Mouse (Mus musculus): ENCODE data around the gene Col4a3. TPM values are rescaled to one million over a fixed set of nuclear protein-coding genes. Genes with fewer than 3 reads are reported as not detected.

Gene Col4a3
- polyA plus RNA-seq, 1 experiment from 2014 or later, result 0.16 TPM

- Histone ChIP-seq H3K27ac (ENCODE audit: low read length) (no peak overlapping the region), H3K27me3 (replicated peaks; ENCODE audit: control insufficient read depth, insufficient read depth, low read length) (no peaks in the 10 kb centered on the region), H3K4me3 (ENCODE audit: low read length) (peak overlapping the region; percentile 46), H3K9ac (ENCODE audit: low read depth, low read length) (no peak overlapping the region), H3K36me3 (ENCODE audit: control insufficient read depth, insufficient read depth, low read length) (no peaks in the 10 kb centered on the region), H3K9me3 (ENCODE audit: control insufficient read depth, low read length) (no peaks in the 10 kb centered on the region), H3K4me1 (ENCODE audit: control insufficient read depth, insufficient read depth, low read length) (no peaks in the 10 kb centered on the region), H3K4me2 (ENCODE audit: low read depth, low read length) (peak overlapping the region; percentile 59)
- no peak for ATAC-seq
- 23% methylated on average over 18 of the region's 18 CpGs for WGBS
Measured at GRCm38 (mm10) chr1:82641316-82641987, 54.7 kb downstream of the Col4a3 start.

GRCm38 (mm10) chr1:82647989-82648388 is 61.3 kb downstream of the Col4a3 start:
- no peak overlapping the region for H3K4me3 ChIP-seq (ENCODE audit: low read length)
- H3K9ac ChIP-seq (ENCODE audit: low read depth, low read length), result no peak overlapping the region
- no peak overlapping the region for H3K4me2 ChIP-seq (ENCODE audit: low read depth, low read length)
- no peak overlapping the region for H3K27ac ChIP-seq (ENCODE audit: low read length)
- no peaks in the 10 kb centered on the region for H3K9me3 ChIP-seq (ENCODE audit: control insufficient read depth, low read length)
- WGBS, result 47% methylated on average over 10 of the region's 10 CpGs
- H3K4me1 ChIP-seq (ENCODE audit: control insufficient read depth, insufficient read depth, low read length), result no peaks in the 10 kb centered on the region
- no peak for ATAC-seq
- no peaks in the 10 kb centered on the region for H3K36me3 ChIP-seq (ENCODE audit: control insufficient read depth, insufficient read depth, low read length)
- no peaks in the 10 kb centered on the region for H3K27me3 ChIP-seq (replicated peaks; ENCODE audit: control insufficient read depth, insufficient read depth, low read length)

GRCm38 (mm10) chr1:82650868-82651267 is 64.1 kb downstream of the Col4a3 start:
- H3K27ac ChIP-seq (ENCODE audit: low read length), result no peak overlapping the region
- H3K9ac ChIP-seq (ENCODE audit: low read depth, low read length), result no peak overlapping the region
- H3K36me3 ChIP-seq (ENCODE audit: control insufficient read depth, insufficient read depth, low read length), result no peaks in the 10 kb centered on the region
- no peaks in the 10 kb centered on the region for H3K27me3 ChIP-seq (replicated peaks; ENCODE audit: control insufficient read depth, insufficient read depth, low read length)
- no peak overlapping the region for H3K4me2 ChIP-seq (ENCODE audit: low read depth, low read length)
- H3K4me1 ChIP-seq (ENCODE audit: control insufficient read depth, insufficient read depth, low read length), result no peaks in the 10 kb centered on the region
- WGBS, result 89% methylated on average over 4 of the region's 4 CpGs
- H3K4me3 ChIP-seq (ENCODE audit: low read length), result no peak overlapping the region
- no peaks in the 10 kb centered on the region for H3K9me3 ChIP-seq (ENCODE audit: control insufficient read depth, low read length)
- no peak for ATAC-seq

GRCm38 (mm10) chr1:82654046-82654445 is 67.3 kb downstream of the Col4a3 start:
- ATAC-seq, result no peak
- 61% methylated on average over 7 of the region's 7 CpGs for WGBS
- Histone ChIP-seq H3K27ac (ENCODE audit: low read length) (no peak overlapping the region), H3K4me1 (ENCODE audit: control insufficient read depth, insufficient read depth, low read length) (no peaks in the 10 kb centered on the region), H3K9me3 (ENCODE audit: control insufficient read depth, low read length) (no peaks in the 10 kb centered on the region), H3K36me3 (ENCODE audit: control insufficient read depth, insufficient read depth, low read length) (no peaks in the 10 kb centered on the region), H3K27me3 (replicated peaks; ENCODE audit: control insufficient read depth, insufficient read depth, low read length) (no peaks in the 10 kb centered on the region), H3K4me2 (ENCODE audit: low read depth, low read length) (no peak overlapping the region), H3K4me3 (ENCODE audit: low read length) (no peak overlapping the region), H3K9ac (ENCODE audit: low read depth, low read length) (no peak overlapping the region)

GRCm38 (mm10) chr1:82656452-82656851 is 69.7 kb downstream of the Col4a3 start:
- no peak for ATAC-seq
- Histone ChIP-seq H3K27me3 (replicated peaks; ENCODE audit: control insufficient read depth, insufficient read depth, low read length) (no peaks in the 10 kb centered on the region), H3K9me3 (ENCODE audit: control insufficient read depth, low read length) (no peaks in the 10 kb centered on the region), H3K4me2 (ENCODE audit: low read depth, low read length) (no peak overlapping the region), H3K27ac (ENCODE audit: low read length) (no peak overlapping the region), H3K4me1 (ENCODE audit: control insufficient read depth, insufficient read depth, low read length) (no peaks in the 10 kb centered on the region), H3K36me3 (ENCODE audit: control insufficient read depth, insufficient read depth, low read length) (no peaks in the 10 kb centered on the region), H3K9ac (ENCODE audit: low read depth, low read length) (no peak overlapping the region), H3K4me3 (ENCODE audit: low read length) (no peak overlapping the region)
- WGBS, result 66% methylated on average over 3 of the region's 3 CpGs

GRCm38 (mm10) chr1:82662269-82662668 is 75.5 kb downstream of the Col4a3 start:
- H3K9me3 ChIP-seq (ENCODE audit: control insufficient read depth, low read length), result no peaks in the 10 kb centered on the region
- WGBS, result 80% methylated on average over 2 of the region's 2 CpGs
- no peak overlapping the region for H3K9ac ChIP-seq (ENCODE audit: low read depth, low read length)
- no peaks in the 10 kb centered on the region for H3K4me1 ChIP-seq (ENCODE audit: control insufficient read depth, insufficient read depth, low read length)
- H3K4me2 ChIP-seq (ENCODE audit: low read depth, low read length), result no peak overlapping the region
- no peak for ATAC-seq
- H3K27me3 ChIP-seq (replicated peaks; ENCODE audit: control insufficient read depth, insufficient read depth, low read length), result no peaks in the 10 kb centered on the region
- no peak overlapping the region for H3K4me3 ChIP-seq (ENCODE audit: low read length)
- H3K36me3 ChIP-seq (ENCODE audit: control insufficient read depth, insufficient read depth, low read length), result no peaks in the 10 kb centered on the region
- no peak overlapping the region for H3K27ac ChIP-seq (ENCODE audit: low read length)

- no peak overlapping the region for H3K4me3 ChIP-seq (ENCODE audit: low read length)
- H3K27me3 ChIP-seq (replicated peaks; ENCODE audit: control insufficient read depth, insufficient read depth, low read length), result no peaks in the 10 kb centered on the region
- no peaks in the 10 kb centered on the region for H3K4me1 ChIP-seq (ENCODE audit: control insufficient read depth, insufficient read depth, low read length)
- WGBS, result 17% methylated on average over 2 of the region's 2 CpGs
- no peaks in the 10 kb centered on the region for H3K9me3 ChIP-seq (ENCODE audit: control insufficient read depth, low read length)
- no peak overlapping the region for H3K4me2 ChIP-seq (ENCODE audit: low read depth, low read length)
- H3K36me3 ChIP-seq (ENCODE audit: control insufficient read depth, insufficient read depth, low read length), result no peaks in the 10 kb centered on the region
- ATAC-seq, result no peak
- H3K27ac ChIP-seq (ENCODE audit: low read length), result no peak overlapping the region
- H3K9ac ChIP-seq (ENCODE audit: low read depth, low read length), result no peak overlapping the region
Measured at GRCm38 (mm10) chr1:82663522-82663921, 76.8 kb downstream of the Col4a3 start.

- WGBS, result 78% methylated on average over 5 of the region's 5 CpGs
- no peak overlapping the region for H3K27ac ChIP-seq (ENCODE audit: low read length)
- H3K4me2 ChIP-seq (ENCODE audit: low read depth, low read length), result no peak overlapping the region
- no peak overlapping the region for H3K9ac ChIP-seq (ENCODE audit: low read depth, low read length)
- no peaks in the 10 kb centered on the region for H3K27me3 ChIP-seq (replicated peaks; ENCODE audit: control insufficient read depth, insufficient read depth, low read length)
- no peak for ATAC-seq
- H3K9me3 ChIP-seq (ENCODE audit: control insufficient read depth, low read length), result no peaks in the 10 kb centered on the region
- H3K36me3 ChIP-seq (ENCODE audit: control insufficient read depth, insufficient read depth, low read length), result no peaks in the 10 kb centered on the region
- no peak overlapping the region for H3K4me3 ChIP-seq (ENCODE audit: low read length)
- no peaks in the 10 kb centered on the region for H3K4me1 ChIP-seq (ENCODE audit: control insufficient read depth, insufficient read depth, low read length)
Measured at GRCm38 (mm10) chr1:82686328-82686727, 99.6 kb downstream of the Col4a3 start.

GRCm38 (mm10) chr1:82686866-82687265 is 100.1 kb downstream of the Col4a3 start:
- no peaks in the 10 kb centered on the region for H3K9me3 ChIP-seq (ENCODE audit: control insufficient read depth, low read length)
- H3K36me3 ChIP-seq (ENCODE audit: control insufficient read depth, insufficient read depth, low read length), result no peaks in the 10 kb centered on the region
- ATAC-seq, result no peak
- H3K9ac ChIP-seq (ENCODE audit: low read depth, low read length), result no peak overlapping the region
- no peak overlapping the region for H3K27ac ChIP-seq (ENCODE audit: low read length)
- no peak overlapping the region for H3K4me3 ChIP-seq (ENCODE audit: low read length)
- 82% methylated on average over 2 of the region's 2 CpGs for WGBS
- no peaks in the 10 kb centered on the region for H3K4me1 ChIP-seq (ENCODE audit: control insufficient read depth, insufficient read depth, low read length)
- no peaks in the 10 kb centered on the region for H3K27me3 ChIP-seq (replicated peaks; ENCODE audit: control insufficient read depth, insufficient read depth, low read length)
- H3K4me2 ChIP-seq (ENCODE audit: low read depth, low read length), result no peak overlapping the region

- no peak overlapping the region for H3K4me3 ChIP-seq (ENCODE audit: low read length)
- no peaks in the 10 kb centered on the region for H3K36me3 ChIP-seq (ENCODE audit: control insufficient read depth, insufficient read depth, low read length)
- no peak for ATAC-seq
- no peaks in the 10 kb centered on the region for H3K4me1 ChIP-seq (ENCODE audit: control insufficient read depth, insufficient read depth, low read length)
- H3K9ac ChIP-seq (ENCODE audit: low read depth, low read length), result no peak overlapping the region
- WGBS, result 80% methylated on average over 6 of the region's 6 CpGs
- no peaks in the 10 kb centered on the region for H3K27me3 ChIP-seq (replicated peaks; ENCODE audit: control insufficient read depth, insufficient read depth, low read length)
- no peak overlapping the region for H3K4me2 ChIP-seq (ENCODE audit: low read depth, low read length)
- no peaks in the 10 kb centered on the region for H3K9me3 ChIP-seq (ENCODE audit: control insufficient read depth, low read length)
- no peak overlapping the region for H3K27ac ChIP-seq (ENCODE audit: low read length)
Measured at GRCm38 (mm10) chr1:82687931-82688330, 101.2 kb downstream of the Col4a3 start.
